Mouse (Mus musculus) E14TG2a.4 (cell line): ENCODE data around the gene Kif16b.
"Not testable (repeated sequence)": the region's sequence is repeated elsewhere in the genome, so short reads cannot be mapped to it uniquely, and the experiment has no call there.

Source experiments
- CTCF ChIP-seq: conservative IDR thresholded peaks from 2 replicates; pipeline ENCODE4 v1.5.1; 2014; ENCODE audit warnings: low read length
- NANOG ChIP-seq: IDR thresholded peaks from 2 replicates; pipeline ENCODE4 v1.6.1; 2014; ENCODE audit warnings: borderline replicate concordance, low read length, mixed read lengths
- POU5F1 ChIP-seq: IDR thresholded peaks from 2 replicates; pipeline ENCODE4 v1.6.1; 2014; ENCODE audit warnings: low read length, borderline replicate concordance

GRCm38 (mm10) chr2:142577414-142577813 lies 323.9 kb downstream of the Kif16b start:
- TF ChIP-seq CTCF, POU5F1, NANOG: not testable (repeated sequence)
